Mouse (Mus musculus) natural killer cell, adult 2 months (primary cell): ENCODE results near the gene Rock2.
A peak's percentile ranks its signal among the peaks of the same experiment; 100 is the strongest.
"Not testable (repeated sequence)": the region's sequence is repeated elsewhere in the genome, so short reads cannot be mapped to it uniquely, and the experiment has no call there.

Experiments used
- DNase-seq, 2 experiments: peaks; one replicate each; pipeline ENCODE4 v3.0.0; 2022; ENCODE audit warnings: low spot score in 2 of 2

Gene Rock2

GRCm38 (mm10) chr12:16999146-16999545, 104.5 kb downstream of the Rock2 start:
- no peak for DNase-seq

GRCm38 (mm10) chr12:16999739-17000497, 105.2 kb downstream of the Rock2 start, which contains the start of gene Pqlc3:
Pqlc3 (minus strand) TSS chr12:17000408.
- DNase-seq, result peak; percentile 77 to 85

GRCm38 (mm10) chr12:17000628-17001027, 105.9 kb downstream of the Rock2 start:
- peak in 1 of 2 experiments; percentile 41 for DNase-seq

GRCm38 (mm10) chr12:17001211-17001610, 106.5 kb downstream of the Rock2 start:
- no peak for DNase-seq

- no peak for DNase-seq
Measured at GRCm38 (mm10) chr12:17009466-17009865, 114.8 kb downstream of the Rock2 start.

GRCm38 (mm10) chr12:17011100-17011870, 116.6 kb downstream of the Rock2 start, which contains the start of gene 2410004P03Rik:
2410004P03Rik (minus strand) TSS chr12:17011727.
- peak; percentile 67 to 81 for DNase-seq

GRCm38 (mm10) chr12:17012067-17012899, 117.6 kb downstream of the Rock2 start:
- DNase-seq, result no peak

- DNase-seq, result no peak
Measured at GRCm38 (mm10) chr12:17015711-17016110, 121.0 kb downstream of the Rock2 start.

GRCm38 (mm10) chr12:17018468-17018867, 123.8 kb downstream of the Rock2 start:
- peak; percentile 40 to 60 for DNase-seq

- not testable (repeated sequence) for DNase-seq
Measured at GRCm38 (mm10) chr12:17021125-17021524, 126.4 kb downstream of the Rock2 start.

GRCm38 (mm10) chr12:17022145-17022544, 127.5 kb downstream of the Rock2 start:
- DNase-seq, result no peak

GRCm38 (mm10) chr12:17024554-17025110, 129.9 kb downstream of the Rock2 start:
- DNase-seq, result no peak

GRCm38 (mm10) chr12:17032694-17033463, 138.2 kb downstream of the Rock2 start:
- peak; percentile 57 to 73 for DNase-seq

- DNase-seq, result peak; percentile 30 to 34
Measured at GRCm38 (mm10) chr12:17033464-17033841, 138.8 kb downstream of the Rock2 start.

- DNase-seq, result no peak
Measured at GRCm38 (mm10) chr12:17034671-17035070, 140.0 kb downstream of the Rock2 start.

GRCm38 (mm10) chr12:17035128-17035527, 140.4 kb downstream of the Rock2 start:
- DNase-seq, result peak; percentile 21 to 48

- no peak for DNase-seq
Measured at GRCm38 (mm10) chr12:17036532-17036931, 141.8 kb downstream of the Rock2 start.

- no peak for DNase-seq
Measured at GRCm38 (mm10) chr12:17037053-17037610, 142.4 kb downstream of the Rock2 start.
